Mouse (Mus musculus): ENCODE data around the gene Mkrn2os.
A peak's percentile ranks its signal among the peaks of the same experiment; 100 is the strongest.

Mkrn2os gene

GRCm38 (mm10) chr6:115582328-115583115 is 9.9 kb downstream of the Mkrn2os start:
- DNase-seq (ENCODE audit: low spot score): no peak

- DNase-seq (ENCODE audit: low spot score): no peak
Measured at GRCm38 (mm10) chr6:115580810-115581209, 11.6 kb downstream of the Mkrn2os start.

- DNase-seq (ENCODE audit: low spot score): no peak
Measured at GRCm38 (mm10) chr6:115577941-115578340, 14.4 kb downstream of the Mkrn2os start.

- no peak for DNase-seq (ENCODE audit: low spot score)
Measured at GRCm38 (mm10) chr6:115577407-115577806, 15.0 kb downstream of the Mkrn2os start.

GRCm38 (mm10) chr6:115574171-115574570 is 18.2 kb downstream of the Mkrn2os start:
- no peak for DNase-seq (ENCODE audit: low spot score)

- no peak for DNase-seq (ENCODE audit: low spot score)
Measured at GRCm38 (mm10) chr6:115565479-115566045, 26.8 kb downstream of the Mkrn2os start.

- DNase-seq (ENCODE audit: low spot score): peak; percentile 51
Measured at GRCm38 (mm10) chr6:115559651-115560632, 32.4 kb downstream of the Mkrn2os start.

- DNase-seq (ENCODE audit: low spot score): no peak
Measured at GRCm38 (mm10) chr6:115558176-115558575, 34.2 kb downstream of the Mkrn2os start.

- no peak for DNase-seq (ENCODE audit: low spot score)
Measured at GRCm38 (mm10) chr6:115555485-115555884, 36.9 kb downstream of the Mkrn2os start.

- DNase-seq (ENCODE audit: low spot score): peak; percentile 63
Measured at GRCm38 (mm10) chr6:115546276-115546675, 46.1 kb downstream of the Mkrn2os start.

GRCm38 (mm10) chr6:115544442-115544970 is 47.9 kb downstream of the Mkrn2os start, which contains the start of gene Tsen2:
Tsen2 (plus strand) TSS chr6:115544664.
- peak; percentile 97 for DNase-seq (ENCODE audit: low spot score)

GRCm38 (mm10) chr6:115542341-115542740 is 50.0 kb downstream of the Mkrn2os start:
- no peak for DNase-seq (ENCODE audit: low spot score)

- DNase-seq (ENCODE audit: low spot score): peak; percentile 15
Measured at GRCm38 (mm10) chr6:115541676-115542275, 50.6 kb downstream of the Mkrn2os start.

GRCm38 (mm10) chr6:115538645-115539429 is 53.5 kb downstream of the Mkrn2os start:
- peak; percentile 93 for DNase-seq (ENCODE audit: low spot score)

GRCm38 (mm10) chr6:115536169-115536568 is 56.2 kb downstream of the Mkrn2os start:
- no peak for DNase-seq (ENCODE audit: low spot score)

GRCm38 (mm10) chr6:115534617-115535016 is 57.8 kb downstream of the Mkrn2os start:
- no peak for DNase-seq (ENCODE audit: low spot score)

Measured in embryo, embryonic 10 days (tissue).